Mouse (Mus musculus): ENCODE measurements around the gene Rbfox1.

DNA sequence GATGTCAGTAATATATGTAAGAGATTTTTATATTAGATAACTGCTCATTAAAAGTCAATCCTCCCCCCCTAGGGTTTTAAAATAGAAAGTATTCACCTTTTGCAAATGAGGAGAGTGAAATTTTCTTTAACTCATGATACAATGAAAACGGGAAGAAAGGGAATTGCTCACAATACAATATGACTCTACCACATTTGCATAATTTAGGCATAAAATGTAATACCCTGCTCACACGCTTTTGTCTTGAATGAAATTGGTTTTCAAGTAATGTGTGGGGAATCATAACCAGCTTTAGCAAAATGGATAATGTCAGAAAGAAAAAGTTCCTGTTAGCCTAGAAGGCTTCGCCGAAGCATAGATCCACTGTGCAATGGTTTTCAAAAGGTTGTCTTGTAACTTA lies 193.9 kb downstream of the Rbfox1 start:
- TF ChIP-seq POLR2A (IDR thresholded peaks at IDR 0.05; ENCODE audit: low read depth, low read length) (no peak), CTCF (IDR thresholded peaks at IDR 0.05; ENCODE audit: borderline replicate concordance, insufficient read depth, low read length) (no peak)
